Mouse (Mus musculus): ENCODE measurements around the gene Myocd. TPM values are rescaled to one million over a fixed set of nuclear protein-coding genes. Genes with fewer than 3 reads are reported as not detected.

Gene Myocd
- total RNA-seq, 2 experiments from 2014 or later, result 0.51 to 0.61 TPM

GRCm38 (mm10) chr11:65231771-65232170 is 38.0 kb downstream of the Myocd start:
- no peak for DNase-seq (ENCODE audit: low spot score in 2 of 2)
- intact Hi-C loops (cut with DNase I), result no loop called here

GRCm38 (mm10) chr11:65226766-65227165 is 43.0 kb downstream of the Myocd start:
- intact Hi-C loops (cut with DNase I), result no loop called here
- DNase-seq (ENCODE audit: low spot score in 2 of 2), result no peak

GRCm38 (mm10) chr11:65214954-65215629 is 54.7 kb downstream of the Myocd start:
- DNase-seq (ENCODE audit: low spot score in 2 of 2), result peak; percentile 48 to 91
- intact Hi-C loops (cut with DNase I), result no loop called here

GRCm38 (mm10) chr11:65213806-65214205 is 56.0 kb downstream of the Myocd start:
- intact Hi-C loops (cut with DNase I), result no loop called here
- no peak for DNase-seq (ENCODE audit: low spot score in 2 of 2)

- intact Hi-C loops (cut with DNase I), result no loop called here
- DNase-seq (ENCODE audit: low spot score in 2 of 2), result no peak
Measured at GRCm38 (mm10) chr11:65211701-65212100, 58.1 kb downstream of the Myocd start.

GRCm38 (mm10) chr11:65209441-65209840 is 60.3 kb downstream of the Myocd start:
- no peak for DNase-seq (ENCODE audit: low spot score in 2 of 2)
- intact Hi-C loops (cut with DNase I), result no loop called here

GRCm38 (mm10) chr11:65205306-65205705 is 64.5 kb downstream of the Myocd start:
- DNase-seq (ENCODE audit: low spot score in 2 of 2), result no peak
- intact Hi-C loops (cut with DNase I), result no loop called here

- DNase-seq (ENCODE audit: low spot score in 2 of 2), result no peak
- intact Hi-C loops (cut with DNase I), result no loop called here
Measured at GRCm38 (mm10) chr11:65204651-65205050, 65.1 kb downstream of the Myocd start.

- intact Hi-C loops (cut with DNase I), result no loop called here
- DNase-seq (ENCODE audit: low spot score in 2 of 2), result no peak
Measured at GRCm38 (mm10) chr11:65203020-65203419, 66.8 kb downstream of the Myocd start.

GRCm38 (mm10) chr11:65202236-65202635 is 67.6 kb downstream of the Myocd start:
- intact Hi-C loops (cut with DNase I), result no loop called here
- DNase-seq (ENCODE audit: low spot score in 2 of 2), result no peak

GRCm38 (mm10) chr11:65198026-65198425 is 71.8 kb downstream of the Myocd start:
- intact Hi-C loops (cut with DNase I), result loop anchor here (5.0 kb wide), 1 partner anchor 434 kb away; no protein-coding TSS in a partner anchor
- DNase-seq (ENCODE audit: low spot score in 2 of 2), result no peak

- intact Hi-C loops (cut with DNase I), result loop anchor here (2.0 to 5.0 kb wide), 2 partner anchors 435 to 482 kb away; no protein-coding TSS in a partner anchor
Measured at GRCm38 (mm10) chr11:65197280-65197679, 72.5 kb downstream of the Myocd start.

GRCm38 (mm10) chr11:65186974-65187373 is 82.8 kb downstream of the Myocd start:
- intact Hi-C loops (cut with DNase I), result no loop called here
- no peak for DNase-seq (ENCODE audit: low spot score in 2 of 2)

More at GRCm38 (mm10) chr11:65197280-65197679, 72.5 kb downstream of the Myocd start:
- peak; percentile 80 to 91 for DNase-seq (ENCODE audit: low spot score in 2 of 2)

- DNase-seq (ENCODE audit: low spot score in 2 of 2), result no peak
- intact Hi-C loops (cut with DNase I), result no loop called here
Measured at GRCm38 (mm10) chr11:65185114-65185513, 84.7 kb downstream of the Myocd start.

- intact Hi-C loops (cut with DNase I), result no loop called here
- DNase-seq (ENCODE audit: low spot score in 2 of 2), result no peak
Measured at GRCm38 (mm10) chr11:65170121-65170750, 99.6 kb downstream of the Myocd start.

- intact Hi-C loops (cut with DNase I), result loop anchor here (5.0 kb wide), 1 partner anchor 105 kb away; no protein-coding TSS in a partner anchor
- peak; percentile 63 to 79 for DNase-seq (ENCODE audit: low spot score in 2 of 2)
Measured at GRCm38 (mm10) chr11:65162767-65163120, 107.0 kb downstream of the Myocd start, which contains the start of gene Arhgap44. Arhgap44 (minus strand) TSS chr11:65162961.

GRCm38 (mm10) chr11:65161881-65162766 is 107.7 kb downstream of the Myocd start:
- intact Hi-C loops (cut with DNase I), result loop anchor here (5.0 kb wide), 1 partner anchor 105 kb away; no protein-coding TSS in a partner anchor
- peak; percentile 30 to 45 for DNase-seq (ENCODE audit: low spot score in 2 of 2)

GRCm38 (mm10) chr11:65160991-65161880 is 108.6 kb downstream of the Myocd start:
- peak; percentile 40 to 79 for DNase-seq (ENCODE audit: low spot score in 2 of 2)
- intact Hi-C loops (cut with DNase I), result loop anchor here (5.0 kb wide), 1 partner anchor 104 kb away; no protein-coding TSS in a partner anchor

GRCm38 (mm10) chr11:65159791-65160190 is 110.0 kb downstream of the Myocd start, which contains the start of gene 1700086D15Rik:
1700086D15Rik (minus strand) TSS chr11:65159891.
- intact Hi-C loops (cut with DNase I), result loop anchor here (5.0 kb wide), 1 partner anchor 102 kb away; no protein-coding TSS in a partner anchor
- no peak for DNase-seq (ENCODE audit: low spot score in 2 of 2)

Data from left cerebral cortex, postnatal 14 days (tissue).